Mouse (Mus musculus) heart, embryonic 11.5 days (tissue): ENCODE data around the gene Trim11. TPM values are rescaled to one million over a fixed set of nuclear protein-coding genes. Genes with fewer than 3 reads are reported as not detected.

Source experiments
- ATAC-seq: fragments of 200-750 bp; cut with Nextera tagmentation; replicated peaks from 2 replicates; pipeline ENCODE4 v1.8.0; 2017; ENCODE audit warnings: moderate library complexity; ENCODE audit not compliant: insufficient number of reproducible peaks, low FRiP score, low TSS enrichment
- H3K27ac ChIP-seq: fragments of 300-500 bp; sonication (generic); 2 replicates; pipeline ENCODE4 v1.5.1; 2014; ENCODE audit warnings: mild to moderate bottlenecking, low read depth, low read length
- H3K27me3 ChIP-seq: fragments of 300-500 bp; sonication (generic); 2 replicates; pipeline ENCODE4 v1.6.1; 2014; ENCODE audit warnings: mild to moderate bottlenecking, low read length, mixed read lengths; ENCODE audit not compliant: control insufficient read depth, insufficient read depth
- H3K36me3 ChIP-seq: fragments of 300-500 bp; sonication (generic); 2 replicates; pipeline ENCODE4 v1.6.1; 2014; ENCODE audit warnings: mild to moderate bottlenecking, low read length, moderate library complexity, mixed read lengths; ENCODE audit not compliant: control insufficient read depth, insufficient read depth
- H3K4me1 ChIP-seq: fragments of 300-500 bp; sonication (generic); 2 replicates; pipeline ENCODE4 v1.6.1; 2014; ENCODE audit warnings: low read length; ENCODE audit not compliant: control insufficient read depth, insufficient read depth
- H3K4me2 ChIP-seq: fragments of 300-500 bp; sonication (generic); 2 replicates; pipeline ENCODE4 v1.6.1; 2014; ENCODE audit warnings: mild to moderate bottlenecking, moderate library complexity
- H3K4me3 ChIP-seq: fragments of 300-500 bp; sonication (generic); 2 replicates; pipeline ENCODE4 v1.5.1; 2014; ENCODE audit warnings: low read depth, low read length
- H3K9ac ChIP-seq: fragments of 300-500 bp; sonication (generic); 2 replicates; pipeline ENCODE4 v1.6.1; 2014; ENCODE audit warnings: mild to moderate bottlenecking, low read depth, low read length, moderate library complexity
- H3K9me3 ChIP-seq: fragments of 300-500 bp; sonication (generic); replicated peaks from 2 replicates; pipeline ENCODE4 v1.6.1; 2016; ENCODE audit warnings: low read length; ENCODE audit not compliant: control insufficient read depth
- WGBS: fragments of 180-500 bp; shearing (Covaris S2); extraction: QIAGEN DNeasy Blood & Tissue Kit; methylation state at CpG from one replicate; pipeline ENCODE4 v1.1.7; 2014; ENCODE audit not compliant: insufficient replicate concordance; 5-methylcytosine and 5-hydroxymethylcytosine counted together
- polyA plus RNA-seq: library from polyadenylated mRNA; unstranded; fragments of >200 nt; fragmentation: Nextera tagmentation; extraction: Ambion mirVana; gene quantifications from 2 replicates; pipeline ENCODE4 v1.2.1, GENCODE M21; 2014

Trim11 gene
- 26.1 and 27.5 TPM in 2 replicates for polyA plus RNA-seq

GRCm38 (mm10) chr11:58978027-58978705 is at the start of gene Trim11:
Gene Trim11 (plus strand): TSS chr11:58978093.
- peak within 1 kb of the TSS; percentile 95 for H3K9ac ChIP-seq
- peak; percentile 58; the same call in 1 of the 2 replicates for ATAC-seq
- H3K4me2 ChIP-seq = peak within 1 kb of the TSS; percentile 97
- under 1% methylated on average over 64 of the region's 64 CpGs for WGBS
- peaks cover 19% of the 10 kb centered on the region for H3K4me1 ChIP-seq
- H3K9me3 ChIP-seq = no peaks in the 10 kb centered on the region
- peak within 1 kb of the TSS; percentile 80 for H3K27ac ChIP-seq
- H3K27me3 ChIP-seq = no peaks in the 10 kb centered on the region
- H3K4me3 ChIP-seq = peak within 1 kb of the TSS; percentile 99
- 0 out of 2 replicates have a peak, but pooled peaks cover 2% of the 10 kb centered on the region for H3K36me3 ChIP-seq

GRCm38 (mm10) chr11:58929055-58929454 is 48.8 kb upstream of the Trim11 start:
- peaks cover 17% of the 10 kb centered on the region for H3K36me3 ChIP-seq
- WGBS = 60% methylated on average over 4 of the region's 4 CpGs
- no peak overlapping the region for H3K27ac ChIP-seq
- no peak overlapping the region for H3K4me3 ChIP-seq
- no peaks in the 10 kb centered on the region for H3K4me1 ChIP-seq
- H3K4me2 ChIP-seq = no peak overlapping the region
- ATAC-seq = no peak
- H3K9ac ChIP-seq = no peak overlapping the region
- no peaks in the 10 kb centered on the region for H3K9me3 ChIP-seq
- H3K27me3 ChIP-seq = no peaks in the 10 kb centered on the region

- WGBS = 34% methylated on average over 3 of the region's 3 CpGs
- Histone ChIP-seq H3K4me1 (no peaks in the 10 kb centered on the region), H3K9ac (0 out of 2 replicates have a peak overlapping the region, but pooled peaks have one; percentile 25), H3K9me3 (no peaks in the 10 kb centered on the region), H3K27me3 (no peaks in the 10 kb centered on the region), H3K4me3 (no peak overlapping the region), H3K27ac (no peak overlapping the region), H3K36me3 (peaks cover 20% of the 10 kb centered on the region), H3K4me2 (no peak overlapping the region)
- no peak for ATAC-seq
Observed at GRCm38 (mm10) chr11:58929641-58930040, 48.3 kb upstream of the Trim11 start.

- H3K9ac ChIP-seq = no peak overlapping the region
- no peaks in the 10 kb centered on the region for H3K27me3 ChIP-seq
- no peaks in the 10 kb centered on the region for H3K9me3 ChIP-seq
- no peak for ATAC-seq
- no peak overlapping the region for H3K4me2 ChIP-seq
- no peak overlapping the region for H3K4me3 ChIP-seq
- 71% methylated on average over 3 of the region's 3 CpGs for WGBS
- no peaks in the 10 kb centered on the region for H3K4me1 ChIP-seq
- no peak overlapping the region for H3K27ac ChIP-seq
- peaks cover 20% of the 10 kb centered on the region for H3K36me3 ChIP-seq
Observed at GRCm38 (mm10) chr11:58930254-58930653, 47.6 kb upstream of the Trim11 start.

GRCm38 (mm10) chr11:58931576-58931975 is 46.3 kb upstream of the Trim11 start:
- no peaks in the 10 kb centered on the region for H3K4me1 ChIP-seq
- no peak overlapping the region for H3K4me3 ChIP-seq
- no peak overlapping the region for H3K9ac ChIP-seq
- no peaks in the 10 kb centered on the region for H3K27me3 ChIP-seq
- ATAC-seq = no peak
- H3K27ac ChIP-seq = no peak overlapping the region
- WGBS = 71% methylated on average over 4 of the region's 4 CpGs
- H3K9me3 ChIP-seq = no peaks in the 10 kb centered on the region
- no peak overlapping the region for H3K4me2 ChIP-seq
- H3K36me3 ChIP-seq = peaks cover 20% of the 10 kb centered on the region

GRCm38 (mm10) chr11:58937909-58938308 is 40.0 kb upstream of the Trim11 start:
- H3K9me3 ChIP-seq = no peaks in the 10 kb centered on the region
- peak overlapping the region; percentile 100 for H3K4me2 ChIP-seq
- H3K4me3 ChIP-seq = peak overlapping the region; percentile 86
- ATAC-seq = no peak
- WGBS = 1% methylated on average over 13 of the region's 13 CpGs
- peak overlapping the region; percentile 92 for H3K27ac ChIP-seq
- H3K36me3 ChIP-seq = peaks cover 14% of the 10 kb centered on the region
- H3K27me3 ChIP-seq = no peaks in the 10 kb centered on the region
- H3K9ac ChIP-seq = peak overlapping the region; percentile 79
- peaks cover 10% of the 10 kb centered on the region for H3K4me1 ChIP-seq

- Histone ChIP-seq H3K4me3 (peak within 1 kb of the TSS; percentile 86), H3K9me3 (no peaks in the 10 kb centered on the region), H3K36me3 (peaks cover 9% of the 10 kb centered on the region), H3K27ac (peak within 1 kb of the TSS; percentile 92), H3K4me1 (peaks cover 10% of the 10 kb centered on the region), H3K27me3 (0 out of 2 replicates have a peak, but pooled peaks cover 3% of the 10 kb centered on the region), H3K4me2 (peak within 1 kb of the TSS; percentile 100), H3K9ac (peak within 1 kb of the TSS; percentile 79)
- peak; percentile 90 for ATAC-seq
- WGBS = under 1% methylated on average over 72 of the region's 95 CpGs
Observed at GRCm38 (mm10) chr11:58938322-58939087, 39.4 kb upstream of the Trim11 start, which contains the start of gene Rnf187. Gene Rnf187 (minus strand): TSS chr11:58938916.

GRCm38 (mm10) chr11:58939088-58939439 is 38.8 kb upstream of the Trim11 start:
- H3K27me3 ChIP-seq = peaks cover 6% of the 10 kb centered on the region; the same call in 1 of the 2 replicates
- H3K4me1 ChIP-seq = peaks cover 10% of the 10 kb centered on the region
- H3K4me3 ChIP-seq = peak overlapping the region; percentile 86
- H3K4me2 ChIP-seq = peak overlapping the region; percentile 100
- H3K9ac ChIP-seq = peak overlapping the region; percentile 79
- H3K36me3 ChIP-seq = peaks cover 4% of the 10 kb centered on the region; the same call in 1 of the 2 replicates
- peak overlapping the region; percentile 92; the same call in 1 of the 2 replicates for H3K27ac ChIP-seq
- no peak for ATAC-seq
- no peaks in the 10 kb centered on the region for H3K9me3 ChIP-seq
- WGBS = 19% methylated on average over 6 of the region's 6 CpGs
